Mouse (Mus musculus): Measurements from ENCODE around the gene Unc13c.

Unc13c gene

DNA sequence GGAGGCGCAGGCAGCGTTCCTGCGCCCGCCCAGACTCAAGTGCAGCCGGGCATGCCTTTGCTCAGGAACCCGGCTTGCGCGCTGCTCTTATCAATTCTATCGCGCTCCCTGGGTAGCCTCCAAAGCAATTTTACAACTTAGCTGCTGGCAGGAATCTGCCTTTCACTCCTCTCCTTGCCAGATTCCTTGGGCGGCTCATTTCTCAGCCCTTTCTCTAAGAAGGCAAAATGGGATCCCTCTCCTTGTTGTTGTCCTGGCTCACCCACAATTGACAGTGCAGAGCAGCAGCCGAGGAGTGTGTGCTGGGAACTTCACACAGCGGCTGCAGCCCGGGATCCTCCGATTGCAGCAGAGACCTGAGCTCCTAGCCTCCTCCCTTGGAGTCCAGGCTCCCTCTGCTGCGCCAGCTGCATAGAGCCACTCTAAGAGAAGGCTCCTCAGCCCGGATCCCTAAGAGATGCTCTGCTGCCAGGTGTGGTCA is at the start of gene Unc13c:
Unc13c (minus strand) TSS at position 326 of the 481 bp plus-strand sequence.
- no peak for DNase-seq (ENCODE audit: low read depth in 1 of 2, low spot score in 2 of 2)

DNA sequence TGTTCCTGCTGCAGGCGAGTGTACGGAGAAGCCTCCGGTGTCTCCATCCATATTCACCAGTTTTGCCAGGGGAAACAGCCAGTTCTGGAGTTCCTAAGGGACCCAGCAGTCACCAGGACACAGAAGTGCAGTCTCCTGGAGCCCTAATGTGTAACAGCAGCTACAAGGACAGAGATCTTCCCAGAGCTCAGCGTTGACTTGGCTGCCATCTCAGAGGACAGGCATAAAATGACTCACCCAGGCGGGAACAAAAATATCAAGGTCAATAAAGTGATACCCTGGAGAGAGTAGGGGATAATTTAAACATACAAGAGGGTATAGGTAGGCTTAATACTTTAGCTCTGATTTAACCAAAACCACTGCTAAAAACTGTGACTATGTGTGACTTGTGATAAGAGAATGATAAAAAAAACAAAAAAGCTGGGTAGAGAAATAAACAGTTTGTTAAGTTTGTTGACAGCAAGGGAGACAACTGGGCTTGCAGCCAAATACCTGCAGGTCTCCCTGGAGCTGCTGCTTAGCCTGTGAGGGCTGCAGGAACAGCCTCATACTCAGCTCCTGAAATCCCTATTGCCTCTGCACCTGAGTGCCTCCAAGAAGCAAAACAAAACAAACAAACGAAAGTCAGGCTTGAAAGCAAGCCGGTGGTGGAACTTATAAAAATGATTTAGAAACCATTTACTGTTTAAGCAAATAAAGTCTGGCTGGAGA is 39.4 kb upstream of the Unc13c start:
- no peak for DNase-seq (ENCODE audit: low read depth in 1 of 2, low spot score in 2 of 2)

DNA sequence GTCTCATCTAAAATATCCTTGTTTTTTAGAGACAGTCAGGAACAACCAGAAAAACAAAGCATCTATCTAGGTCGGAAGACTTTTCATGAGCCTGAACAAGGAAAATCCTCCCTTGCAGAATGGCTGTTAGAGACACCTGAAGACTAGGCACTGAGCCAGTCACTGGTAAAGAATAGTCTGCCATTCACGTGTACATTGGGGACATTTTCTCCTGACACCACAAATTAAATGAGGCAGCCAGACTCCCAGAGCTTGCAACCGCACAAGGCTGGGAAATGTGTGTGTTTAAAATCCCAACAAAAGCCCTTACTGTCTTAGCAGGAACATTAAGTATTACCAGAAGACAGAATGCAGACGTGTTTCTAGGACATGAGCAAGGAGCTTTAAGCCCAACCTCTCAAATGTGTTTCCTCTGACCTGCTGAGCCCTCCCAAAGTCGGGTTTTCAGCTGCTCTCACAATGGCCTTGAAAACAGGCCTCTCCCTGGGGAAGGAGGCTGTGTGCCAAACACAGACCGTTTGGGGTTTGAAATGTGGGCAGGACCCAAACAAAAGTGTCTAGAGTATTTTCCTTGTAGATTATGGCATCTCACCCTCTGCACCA is 33.7 kb upstream of the Unc13c start:
- DNase-seq (ENCODE audit: low read depth in 1 of 2, low spot score in 2 of 2), result no peak

DNA sequence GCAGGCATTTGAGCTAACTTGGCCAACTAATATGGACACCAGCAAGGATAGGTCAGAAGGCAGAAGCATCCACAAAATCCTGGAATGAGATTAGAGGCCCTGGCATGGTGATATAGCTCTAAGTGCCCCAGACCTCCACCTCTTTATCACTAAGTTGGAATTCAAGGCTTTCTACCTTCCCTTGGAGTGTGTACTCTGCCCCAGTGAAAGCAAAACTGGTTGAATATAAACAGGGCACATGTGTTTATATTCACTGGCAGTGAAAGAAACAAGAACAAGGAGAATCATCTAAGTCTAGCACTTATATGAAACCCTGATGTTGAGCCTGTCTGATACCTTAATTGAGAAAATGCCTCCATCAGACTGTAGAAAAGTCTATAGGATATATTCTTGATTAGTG is 19.3 kb upstream of the Unc13c start:
- DNase-seq (ENCODE audit: low read depth in 1 of 2, low spot score in 2 of 2), result no peak

DNA sequence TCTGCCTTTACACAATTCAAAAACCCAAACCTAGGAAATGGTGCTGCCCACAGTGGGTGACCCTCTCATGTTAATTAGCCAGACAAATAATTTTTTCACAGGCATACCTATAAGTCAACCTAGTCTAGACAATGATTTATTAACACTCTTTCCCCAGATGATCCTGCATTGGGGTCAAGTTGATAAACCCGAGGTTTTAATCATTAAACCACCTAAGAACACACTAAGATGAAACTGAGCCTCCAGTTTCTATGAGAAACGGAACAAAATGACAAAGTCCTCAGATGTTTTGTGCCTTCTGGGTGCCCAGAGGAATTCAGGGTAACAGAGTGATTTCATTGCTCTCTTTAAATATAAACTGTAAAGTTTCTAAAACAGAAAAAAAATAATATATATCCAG is 18.5 kb upstream of the Unc13c start:
- no peak for DNase-seq (ENCODE audit: low read depth in 1 of 2, low spot score in 2 of 2)

DNA sequence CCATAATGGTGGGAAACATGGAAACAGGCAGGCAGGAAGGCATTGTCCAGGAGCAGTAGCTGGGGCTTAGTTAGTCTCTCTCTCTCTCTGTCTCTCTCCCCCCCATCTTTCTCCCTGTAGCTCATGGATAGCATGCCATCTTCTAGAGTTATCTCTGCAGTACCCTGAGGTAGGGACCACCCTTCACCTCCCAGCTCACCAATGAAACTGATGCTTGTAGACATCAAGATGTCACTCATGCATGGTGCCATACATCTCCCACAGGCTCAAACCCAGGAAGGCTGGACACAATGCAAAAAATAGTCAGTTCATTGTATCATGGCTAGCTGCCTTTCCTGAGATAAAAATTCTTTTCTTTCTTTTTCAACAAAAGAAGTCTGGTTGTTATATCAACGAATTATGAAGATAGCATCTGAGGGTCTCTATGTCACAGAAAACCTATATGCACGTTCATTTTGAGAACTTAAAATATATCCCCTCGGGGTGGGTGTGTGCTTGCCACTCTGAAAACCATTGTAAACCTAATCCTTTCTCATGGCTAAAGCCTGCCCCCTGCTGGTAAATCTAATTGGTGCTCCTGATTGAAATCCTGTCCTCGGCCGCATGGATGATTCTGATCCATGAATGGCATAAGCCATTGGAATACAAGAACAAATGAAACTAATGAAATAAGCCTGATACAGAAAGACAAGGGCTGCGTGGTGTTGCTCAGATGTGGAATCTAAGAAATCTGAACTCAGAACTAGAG is 14.0 kb upstream of the Unc13c start:
- DNase-seq (ENCODE audit: low read depth in 1 of 2, low spot score in 2 of 2), result no peak

DNA sequence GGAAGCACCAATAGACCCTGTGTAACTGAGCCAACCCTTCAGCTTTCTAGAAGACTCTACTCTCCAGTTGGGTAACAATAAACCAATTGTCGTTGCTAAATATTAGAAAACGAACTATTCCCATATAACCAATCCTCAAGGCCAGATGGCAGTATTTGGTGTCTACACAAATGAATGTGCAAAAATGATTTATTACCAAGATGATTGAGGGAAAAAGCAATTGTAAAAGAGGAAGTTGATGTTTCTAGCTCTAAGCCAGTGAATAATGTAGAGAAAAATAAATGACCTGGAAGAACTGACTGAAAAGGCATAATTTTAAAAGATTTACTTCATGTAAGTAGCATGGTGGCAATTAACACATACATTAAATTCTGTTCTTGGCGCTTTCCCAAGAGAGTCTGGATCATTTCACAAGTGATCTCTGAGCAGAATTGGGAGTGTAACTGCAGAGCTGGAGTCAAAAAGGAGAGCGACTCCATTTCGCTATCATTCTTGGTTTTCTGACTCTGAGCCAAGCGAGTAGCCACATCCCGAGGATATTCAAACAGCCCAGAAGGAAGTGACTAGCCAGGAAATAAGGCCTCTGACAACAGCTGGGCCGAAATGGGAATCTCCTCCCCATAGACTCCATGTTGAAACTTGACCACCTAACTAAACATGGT is 3.7 kb upstream of the Unc13c start:
- no peak for DNase-seq (ENCODE audit: low read depth in 1 of 2, low spot score in 2 of 2)

DNA sequence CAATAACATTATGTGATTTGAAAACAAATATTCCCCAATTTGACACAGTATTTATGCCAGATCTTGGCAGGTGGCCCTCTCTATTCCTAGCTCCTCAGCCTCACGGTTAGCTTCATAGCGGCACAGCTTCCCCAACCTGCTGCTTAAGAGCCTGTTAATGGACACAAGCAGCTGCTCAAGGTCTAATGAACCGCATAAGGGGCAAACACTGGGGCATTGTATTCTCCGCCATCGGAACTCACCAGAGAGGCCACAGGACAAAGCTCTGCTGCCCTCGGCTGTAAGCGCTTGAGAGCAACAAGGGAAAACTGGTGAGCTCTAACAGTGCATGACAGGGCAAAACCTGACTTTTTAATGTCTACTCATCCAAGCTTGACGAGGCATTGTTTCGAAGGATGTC is 2.0 kb upstream of the Unc13c start:
- DNase-seq (ENCODE audit: low read depth in 1 of 2, low spot score in 2 of 2), result no peak

DNA sequence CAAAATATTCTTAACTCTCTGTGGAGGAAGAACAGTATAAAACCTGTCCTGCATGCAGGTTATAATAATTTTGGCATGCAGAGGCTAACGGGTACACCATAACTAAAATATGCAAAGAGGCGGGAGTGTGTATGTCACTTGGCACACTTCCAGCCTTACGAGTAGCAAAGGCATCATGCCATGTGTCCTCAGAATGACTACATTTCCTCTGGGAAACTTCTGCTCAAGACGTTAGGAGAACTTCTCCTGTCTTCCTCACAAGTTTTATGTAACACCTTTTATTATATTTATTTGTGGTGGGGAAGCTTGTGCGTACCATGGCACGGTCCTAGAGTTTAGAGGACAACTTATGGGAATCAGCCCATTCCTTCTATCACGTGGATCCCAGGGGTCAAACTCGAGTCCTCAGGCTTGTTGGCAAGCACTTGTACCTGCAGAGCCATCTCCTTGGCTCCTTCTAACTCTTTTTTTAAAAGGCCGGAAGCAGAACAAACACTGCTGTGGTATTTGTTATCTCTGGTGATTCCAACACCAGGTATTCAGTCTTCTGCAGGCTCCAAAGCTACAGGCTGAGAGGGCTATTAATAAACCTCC is 3.3 kb downstream of the Unc13c start:
- DNase-seq (ENCODE audit: low read depth in 1 of 2, low spot score in 2 of 2), result no peak

DNA sequence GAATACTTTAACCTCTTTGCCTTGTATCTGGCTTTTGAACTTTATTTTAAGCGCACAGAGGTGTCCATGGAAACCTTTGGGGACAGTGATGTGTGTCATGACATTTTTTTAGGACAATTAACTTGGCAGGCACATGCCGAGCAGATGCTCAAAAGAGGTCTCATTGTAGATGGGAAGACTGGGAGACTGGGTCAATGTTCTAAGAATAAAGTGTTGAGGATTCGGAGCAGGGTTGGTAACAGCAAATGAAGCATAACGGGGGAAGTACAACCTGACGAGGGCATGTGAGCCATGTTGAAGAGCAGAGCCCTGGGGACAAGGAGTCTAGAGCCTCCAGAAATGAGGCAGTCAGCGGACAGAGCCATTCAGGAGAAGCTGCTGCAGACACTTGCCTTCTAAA is 6.3 kb downstream of the Unc13c start:
- DNase-seq (ENCODE audit: low read depth in 1 of 2, low spot score in 2 of 2), result no peak

DNA sequence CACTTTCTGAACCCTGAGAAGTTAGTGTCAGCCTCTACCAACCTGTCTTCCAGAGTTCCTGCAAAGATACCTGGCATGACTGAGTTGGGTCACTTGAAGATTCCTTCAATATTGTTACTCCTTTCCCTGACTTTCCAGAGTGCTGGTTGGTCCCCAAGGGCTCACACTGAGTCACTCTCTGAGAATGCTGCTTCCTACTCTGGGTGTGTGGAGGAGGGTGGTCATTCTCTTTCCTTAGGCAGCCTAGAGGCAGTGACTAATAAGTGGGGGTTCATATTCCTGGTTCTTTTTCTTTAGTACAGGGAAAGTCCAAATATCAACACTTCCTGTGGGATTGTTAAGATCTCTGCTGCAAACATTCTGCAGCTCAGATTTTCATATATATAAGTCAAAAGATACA is 16.4 kb downstream of the Unc13c start:
- no peak for DNase-seq (ENCODE audit: low read depth in 1 of 2, low spot score in 2 of 2)

DNA sequence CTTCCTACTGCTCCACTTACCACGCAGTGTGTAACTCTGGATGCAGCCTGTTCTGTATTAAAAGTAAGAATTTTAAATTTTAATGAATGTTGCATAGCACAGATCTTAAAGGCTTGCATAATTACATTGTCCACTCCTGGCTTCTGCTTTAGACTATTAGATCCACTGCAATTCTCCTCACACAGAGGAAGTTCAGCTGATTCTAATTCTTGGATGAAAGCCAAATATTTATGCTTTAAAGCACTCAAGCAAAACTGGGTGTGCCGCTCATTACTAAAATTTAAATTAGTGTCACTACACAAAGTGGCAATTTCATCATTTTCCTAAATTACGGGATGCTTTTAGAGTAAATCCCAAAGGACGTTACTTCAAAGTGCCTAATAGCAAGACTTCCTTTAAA is 17.2 kb downstream of the Unc13c start:
- no peak for DNase-seq (ENCODE audit: low read depth in 1 of 2, low spot score in 2 of 2)

DNA sequence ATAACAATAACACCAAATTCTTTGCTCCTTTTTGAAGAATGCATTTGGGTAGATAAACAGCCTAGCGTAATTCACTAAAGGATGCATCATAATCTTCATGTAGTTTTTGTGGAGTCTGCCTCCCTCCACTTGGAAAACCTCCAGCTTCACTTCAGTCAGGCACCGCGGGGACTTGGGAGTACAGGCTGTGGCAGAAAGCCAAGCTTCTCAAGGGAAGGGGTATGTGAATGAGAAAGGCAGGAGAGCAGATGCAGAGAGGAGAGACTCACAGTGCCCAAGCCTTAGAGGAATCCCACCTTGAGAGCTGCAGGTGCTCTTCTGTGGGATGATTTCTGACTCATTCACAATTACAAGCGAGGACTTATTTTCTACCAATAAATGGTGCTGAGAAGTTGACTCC is 33.9 kb downstream of the Unc13c start:
- no peak for DNase-seq (ENCODE audit: low read depth in 1 of 2, low spot score in 2 of 2)

DNA sequence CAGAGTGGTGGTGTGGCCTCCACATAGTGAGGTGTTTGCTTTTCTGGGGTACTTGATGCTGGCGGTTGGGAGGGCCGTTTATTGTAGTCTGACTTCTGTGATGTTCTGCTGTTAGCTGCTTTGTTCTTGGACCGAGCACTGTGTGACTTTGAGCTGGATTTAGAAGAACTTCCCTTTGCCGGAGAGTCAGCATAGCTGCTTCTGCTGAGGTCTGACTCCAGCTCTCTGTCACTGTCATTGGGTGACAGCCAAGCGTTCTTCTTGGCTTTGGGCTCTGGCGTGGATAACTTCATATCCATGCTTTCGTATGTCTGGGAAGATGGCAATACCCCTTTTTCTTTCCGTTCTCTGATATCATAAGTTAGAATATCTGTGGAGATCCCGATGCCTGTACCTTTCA is 36.8 kb downstream of the Unc13c start:
- no peak for DNase-seq (ENCODE audit: low read depth in 1 of 2, low spot score in 2 of 2)

DNA sequence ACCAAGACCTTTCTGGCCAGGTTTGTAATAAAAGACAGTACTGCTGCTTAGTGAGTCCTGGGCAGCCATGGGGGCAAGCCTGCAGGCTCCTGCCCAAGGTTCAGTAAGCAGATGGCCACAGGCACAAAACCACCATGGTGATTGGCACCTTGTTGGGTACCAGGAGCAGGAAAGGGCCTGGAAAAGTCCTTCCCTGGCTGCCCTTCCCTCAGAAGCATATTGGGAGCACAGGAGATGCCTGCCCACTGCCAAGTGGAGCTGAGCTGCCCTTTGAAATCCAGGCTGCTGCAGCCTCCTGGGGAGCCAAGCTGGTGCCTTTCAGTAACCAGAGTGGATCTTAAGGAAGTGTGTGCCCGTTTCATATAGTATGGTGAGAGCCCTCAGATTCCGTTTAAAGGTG is 41.5 kb downstream of the Unc13c start:
- no peak for DNase-seq (ENCODE audit: low read depth in 1 of 2, low spot score in 2 of 2)

DNA sequence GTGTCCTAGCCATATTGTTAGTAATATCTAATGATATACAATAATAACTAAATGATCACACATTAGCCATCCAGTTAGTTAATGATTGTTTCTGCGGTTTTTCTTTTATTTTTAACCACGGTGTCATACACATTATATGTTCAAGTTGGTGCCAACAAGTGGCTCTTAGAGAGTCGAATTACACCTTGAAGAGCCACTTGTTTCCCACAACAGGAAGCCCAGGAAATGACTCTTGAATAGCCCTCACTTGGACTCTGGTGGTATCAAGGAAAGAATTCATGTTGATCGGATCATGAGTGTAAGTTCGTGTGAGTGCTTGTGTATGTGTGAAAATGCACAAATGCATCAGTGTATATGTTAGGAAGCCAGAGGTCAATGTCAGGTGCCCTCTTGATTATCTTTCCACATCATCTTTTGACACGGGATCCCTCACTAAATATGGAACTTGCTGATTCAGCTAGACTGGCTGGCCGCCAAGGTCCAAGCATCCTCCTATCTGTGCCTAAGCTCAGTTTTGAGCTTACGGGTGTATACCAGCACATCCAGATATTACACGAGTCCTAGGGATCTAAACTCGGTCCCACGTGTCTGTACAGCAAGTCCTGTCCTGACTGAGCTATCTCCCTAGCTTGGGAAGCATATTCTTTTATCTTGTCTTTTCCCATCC is 46.2 kb downstream of the Unc13c start:
- no peak for DNase-seq (ENCODE audit: low read depth in 1 of 2, low spot score in 2 of 2)

DNA sequence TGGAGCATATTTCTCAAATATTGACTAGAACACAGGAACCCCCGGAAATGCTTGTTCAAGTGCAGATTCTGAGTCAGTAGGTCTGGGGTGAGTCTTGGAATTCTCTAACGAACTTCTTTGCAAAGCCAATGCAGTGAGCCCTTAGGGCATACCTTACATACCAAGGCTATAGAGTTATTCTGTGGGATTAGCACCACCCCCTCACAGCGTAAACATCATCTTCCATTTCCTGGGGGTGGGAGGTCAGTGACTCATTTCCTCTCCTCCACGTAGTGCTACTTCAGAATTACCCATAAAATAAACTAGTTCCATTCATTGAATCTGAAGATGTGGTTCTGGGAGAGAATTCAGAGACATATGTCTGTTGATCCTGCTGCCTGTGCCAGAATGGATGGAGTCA is 62.8 kb downstream of the Unc13c start:
- no peak for DNase-seq (ENCODE audit: low read depth in 1 of 2, low spot score in 2 of 2)

DNA sequence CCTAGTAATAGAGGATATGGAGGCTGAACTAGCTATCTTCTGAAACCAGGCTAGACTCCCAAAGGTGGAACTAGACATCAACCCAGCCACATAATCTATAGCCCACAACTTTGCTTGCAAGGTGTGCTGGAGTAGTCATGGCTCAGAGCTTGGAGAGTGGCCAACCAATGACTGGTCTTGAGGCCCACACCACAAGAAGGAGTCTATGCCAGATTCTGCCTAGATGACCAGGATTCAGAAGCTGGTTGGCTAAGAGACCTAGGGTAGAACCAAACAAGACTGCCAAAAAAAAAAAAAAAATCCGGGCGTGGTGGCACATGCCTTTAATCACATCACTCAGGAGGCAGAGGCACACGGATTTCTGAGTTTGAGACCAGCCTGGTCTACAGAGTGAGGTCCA is 70.2 kb downstream of the Unc13c start:
- DNase-seq (ENCODE audit: low read depth in 1 of 2, low spot score in 2 of 2), result no peak

DNA sequence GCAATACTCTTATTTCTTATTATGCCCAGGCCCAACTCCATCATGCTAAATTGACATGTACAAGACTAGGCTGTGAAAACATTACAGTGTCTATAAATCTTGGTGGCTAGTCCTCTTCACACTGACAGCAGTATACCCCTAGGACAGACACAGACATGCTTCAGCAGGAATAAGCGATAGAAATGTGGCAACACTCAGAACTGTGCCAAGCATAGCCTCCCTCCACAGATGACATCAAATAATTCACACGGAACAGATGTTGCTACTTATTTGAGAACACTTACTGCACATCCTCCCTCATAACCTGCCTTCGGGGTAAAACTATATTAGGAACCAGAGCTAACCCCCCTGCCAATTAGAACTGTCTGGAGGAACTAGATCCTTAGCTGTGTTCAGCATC is 72.6 kb downstream of the Unc13c start:
- DNase-seq (ENCODE audit: low read depth in 1 of 2, low spot score in 2 of 2), result no peak

DNA sequence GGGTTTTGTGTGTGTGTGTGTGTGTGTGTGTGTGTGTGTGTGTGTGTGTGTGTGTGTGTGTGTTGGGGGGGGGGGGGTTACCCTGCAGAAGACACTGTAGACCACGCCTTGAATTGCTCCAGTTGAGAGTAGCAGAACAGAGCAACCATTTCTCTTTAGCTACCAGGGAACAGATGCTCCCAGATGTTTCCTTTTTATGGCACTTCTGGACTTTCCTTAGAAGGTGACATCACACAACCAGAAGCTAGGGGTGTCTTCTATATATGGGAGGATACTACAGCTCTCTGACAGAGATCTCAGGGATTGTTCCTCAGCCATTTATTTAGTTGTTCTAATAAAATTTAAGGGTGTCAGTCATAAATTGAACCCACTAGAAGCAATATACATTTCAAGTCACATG is 85.2 kb downstream of the Unc13c start:
- DNase-seq (ENCODE audit: low read depth in 1 of 2, low spot score in 2 of 2), result no peak

DNA sequence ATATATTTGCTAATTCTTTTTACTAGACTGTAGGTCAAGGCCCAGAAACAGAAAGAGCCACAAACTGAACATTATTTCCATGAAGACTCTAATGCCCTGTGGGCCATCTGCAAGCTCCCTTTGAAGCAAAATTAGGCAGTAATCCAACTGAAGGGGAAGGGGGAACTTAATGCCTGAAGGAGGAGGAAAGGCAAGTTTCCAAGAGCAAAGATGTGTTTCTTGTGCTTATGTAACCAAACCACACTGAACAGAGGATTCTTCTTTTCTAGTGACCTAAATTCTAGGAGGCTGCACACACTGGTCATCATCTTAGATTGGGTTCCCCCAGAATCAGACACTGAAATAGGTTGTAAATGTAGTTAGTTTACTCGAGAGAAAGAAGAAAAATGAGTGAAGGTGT is 85.6 kb downstream of the Unc13c start:
- no peak for DNase-seq (ENCODE audit: low read depth in 1 of 2, low spot score in 2 of 2)

Data from monocyte, adult 2 months (primary cell).